Mouse (Mus musculus) brain, embryonic 14.5 days (tissue): ENCODE data around the gene Tssk4. TPM values are rescaled to one million over a fixed set of nuclear protein-coding genes. Genes with fewer than 3 reads are reported as not detected.

Source experiments
- DNase-seq: peaks from one replicate; pipeline ENCODE4 v3.0.0-alpha.2; 2011; ENCODE audit warnings: low read depth
- CTCF ChIP-seq: fragments of 200-500 bp; IDR thresholded peaks from 2 replicates; pipeline ENCODE4 v1.5.1; 2012; ENCODE audit warnings: inconsistent platforms, mild to moderate bottlenecking, moderate library complexity, borderline replicate concordance; ENCODE audit not compliant: insufficient read depth, insufficient read length; ENCODE audit errors: extremely low read depth
- POLR2A ChIP-seq: fragments of 200-500 bp; IDR thresholded peaks from 2 replicates; pipeline ENCODE4 v1.6.1; 2012; ENCODE audit warnings: mild to moderate bottlenecking, inconsistent platforms, borderline replicate concordance; ENCODE audit not compliant: poor library complexity, insufficient read depth, insufficient read length, severe bottlenecking; ENCODE audit errors: extremely low read depth
- polyA plus RNA-seq: library from polyadenylated mRNA; depleted of rRNA; stranded (reverse); fragments of >200 nt; gene quantifications from 2 replicates; pipeline ENCODE4 v1.2.3, GENCODE M21; 2012

Tssk4 gene
- polyA plus RNA-seq, 1 experiment, result 1.2 TPM

GRCm38 (mm10) chr14:55644261-55644888, 5.6 kb upstream of the Tssk4 start:
- TF ChIP-seq CTCF (no peak), POLR2A (no peak)
- peak; percentile 6 for DNase-seq

- no peak for TF ChIP-seq POLR2A
- TF ChIP-seq CTCF, result no peak
- DNase-seq, result no peak
Observed at GRCm38 (mm10) chr14:55651528-55651927, 1.5 kb downstream of the Tssk4 start.

- TF ChIP-seq POLR2A (no peak), CTCF (no peak)
- no peak for DNase-seq
Observed at GRCm38 (mm10) chr14:55656935-55657334, 7.0 kb downstream of the Tssk4 start.

GRCm38 (mm10) chr14:55658011-55658410, 8.0 kb downstream of the Tssk4 start:
- TF ChIP-seq POLR2A (no peak), CTCF (no peak)
- DNase-seq, result no peak

GRCm38 (mm10) chr14:55659960-55660573, 10.1 kb downstream of the Tssk4 start, which contains the start of gene Mdp1:
Gene Mdp1 (minus strand): TSS chr14:55660508.
- TF ChIP-seq POLR2A (peak; percentile 23; the same call in 1 of the 2 replicates), CTCF (peak; percentile 66)
- peak; percentile 97 for DNase-seq

GRCm38 (mm10) chr14:55660636-55661035, 10.7 kb downstream of the Tssk4 start:
- DNase-seq, result no peak
- no peak for TF ChIP-seq POLR2A
- no peak for TF ChIP-seq CTCF

- TF ChIP-seq CTCF, result no peak
- TF ChIP-seq POLR2A, result no peak
- no peak for DNase-seq
Observed at GRCm38 (mm10) chr14:55671486-55671832, 21.5 kb downstream of the Tssk4 start.

GRCm38 (mm10) chr14:55671833-55672740, 22.1 kb downstream of the Tssk4 start, which contains the start of the genes Gmpr2 and Nedd8:
Gene Gmpr2 (plus strand): TSS chr14:55671941.
Gene Nedd8 (minus strand): TSS chr14:55672124.
- TF ChIP-seq CTCF, result no peak
- TF ChIP-seq POLR2A, result peak; percentile 30; the same call in 1 of the 2 replicates
- DNase-seq, result peak; percentile 99

GRCm38 (mm10) chr14:55672741-55673060, 22.7 kb downstream of the Tssk4 start:
- DNase-seq, result no peak
- TF ChIP-seq CTCF (no peak), POLR2A (no peak)

- TF ChIP-seq CTCF, result no peak
- TF ChIP-seq POLR2A, result no peak
- no peak for DNase-seq
Observed at GRCm38 (mm10) chr14:55677615-55678014, 27.6 kb downstream of the Tssk4 start.

- DNase-seq, result peak; percentile 99
- TF ChIP-seq CTCF (peak; percentile 88), POLR2A (no peak)
Observed at GRCm38 (mm10) chr14:55681160-55682117, 31.5 kb downstream of the Tssk4 start, which contains the start of gene Tinf2. Gene Tinf2 (minus strand): TSS chr14:55681820.

GRCm38 (mm10) chr14:55682118-55682493, 32.1 kb downstream of the Tssk4 start:
- no peak for TF ChIP-seq POLR2A
- no peak for TF ChIP-seq CTCF
- DNase-seq, result no peak

GRCm38 (mm10) chr14:55689433-55689832, 39.4 kb downstream of the Tssk4 start:
- no peak for DNase-seq
- no peak for TF ChIP-seq POLR2A
- no peak for TF ChIP-seq CTCF

- TF ChIP-seq POLR2A, result no peak
Observed at GRCm38 (mm10) chr14:55697226-55697625, 47.2 kb downstream of the Tssk4 start.

More at GRCm38 (mm10) chr14:55697226-55697625, 47.2 kb downstream of the Tssk4 start:
- DNase-seq, result no peak
